Mouse (Mus musculus) hindbrain, embryonic 13.5 days (tissue): ENCODE data around the gene Tceanc2. TPM values are rescaled to one million over a fixed set of nuclear protein-coding genes. Genes with fewer than 3 reads are reported as not detected.

Experiments used
- ATAC-seq: fragments of 200-750 bp; cut with Nextera tagmentation; 2 replicates; pipeline ENCODE4 v1.8.0; 2017; ENCODE audit warnings: moderate TSS enrichment; ENCODE audit not compliant: low FRiP score
- H3K27ac ChIP-seq: fragments of 300-500 bp; sonication (generic); 2 replicates; pipeline ENCODE4 v1.5.1; 2015; ENCODE audit warnings: inconsistent platforms, mild to moderate bottlenecking, moderate library complexity
- H3K27me3 ChIP-seq: fragments of 300-500 bp; sonication (generic); 2 replicates; pipeline ENCODE4 v1.6.1; 2015; ENCODE audit warnings: mild to moderate bottlenecking, inconsistent platforms
- H3K36me3 ChIP-seq: fragments of 300-500 bp; sonication (generic); 2 replicates; pipeline ENCODE4 v1.6.1; 2015; ENCODE audit warnings: mild to moderate bottlenecking, inconsistent platforms
- H3K4me1 ChIP-seq: fragments of 300-500 bp; sonication (generic); replicated peaks from 2 replicates; pipeline ENCODE4 v1.6.1; 2015; ENCODE audit warnings: inconsistent platforms
- H3K4me2 ChIP-seq: fragments of 300-500 bp; sonication (generic); 2 replicates; pipeline ENCODE4 v1.6.1; 2015; ENCODE audit warnings: inconsistent platforms, mild to moderate bottlenecking, moderate library complexity
- H3K4me3 ChIP-seq: fragments of 300-500 bp; sonication (generic); 2 replicates; pipeline ENCODE4 v1.5.1; 2015; ENCODE audit warnings: mild to moderate bottlenecking, inconsistent platforms
- H3K9ac ChIP-seq: fragments of 300-500 bp; sonication (generic); 2 replicates; pipeline ENCODE4 v1.6.1; 2015; ENCODE audit warnings: mild to moderate bottlenecking, inconsistent platforms
- H3K9me3 ChIP-seq: fragments of 300-500 bp; sonication (generic); 2 replicates; pipeline ENCODE4 v1.6.1; 2016; ENCODE audit warnings: inconsistent platforms
- WGBS: fragments of 180-500 bp; shearing (Covaris S2); methylation state at CpG from one replicate; pipeline ENCODE4 v1.1.7; 2015; 5-methylcytosine and 5-hydroxymethylcytosine counted together
- polyA plus RNA-seq: library from polyadenylated mRNA; unstranded; fragments of >200 nt; fragmentation: Nextera tagmentation; extraction: Ambion mirVana; gene quantifications from 2 replicates; pipeline ENCODE4 v1.2.1, GENCODE M21; 2015

The Tceanc2 gene
- polyA plus RNA-seq, 1 experiment from 2014 or later = 26.1 TPM

DNA sequence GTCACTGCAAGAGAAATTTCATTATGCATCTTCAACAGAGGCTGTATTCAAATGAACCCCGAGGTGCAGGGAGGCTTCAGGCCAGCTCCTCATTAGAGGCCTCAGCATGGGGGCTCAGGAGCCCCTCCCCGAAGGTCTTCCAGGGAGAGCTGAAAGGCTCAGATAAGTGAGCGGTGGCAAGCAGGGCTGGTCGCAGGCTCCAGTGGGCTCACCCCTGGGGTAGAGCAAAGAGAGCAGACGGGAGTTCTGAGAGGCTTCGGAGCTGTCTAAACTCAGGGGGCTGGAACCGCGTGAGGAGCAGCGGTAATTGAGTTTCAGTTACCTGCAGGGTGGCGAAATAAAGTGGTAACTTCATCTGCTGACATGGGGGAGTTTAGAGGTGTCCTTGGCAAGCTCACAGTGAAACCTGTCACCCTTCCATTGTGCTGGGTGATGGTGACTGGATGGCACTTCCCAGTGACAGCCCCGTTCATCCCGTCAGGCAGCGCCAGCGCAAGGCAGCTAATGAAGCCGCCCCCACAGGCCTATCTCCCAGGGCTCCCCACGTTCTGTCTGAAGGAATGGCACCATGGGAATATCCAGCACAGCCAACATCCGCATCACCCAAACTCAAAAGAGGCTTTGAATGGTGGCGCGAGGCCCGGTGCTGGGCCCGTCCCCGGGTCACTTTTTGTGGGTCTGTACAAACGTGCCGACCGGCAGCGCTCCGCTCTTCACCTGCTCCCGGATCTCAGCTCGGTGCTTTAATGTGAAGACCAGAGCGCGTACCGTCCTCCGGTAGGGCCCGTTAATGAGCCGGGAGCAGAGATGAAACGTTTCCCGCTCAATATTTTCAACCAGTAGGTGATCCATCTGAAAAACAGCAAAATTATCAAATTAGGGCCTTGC lies 39.7 kb downstream of the Tceanc2 start:
- 25% methylated on average over 37 of the region's 37 CpGs for WGBS
- peak overlapping the region; percentile 84 for H3K27ac ChIP-seq
- peak overlapping the region; percentile 1; the same call in 1 of the 2 replicates for H3K9ac ChIP-seq
- peaks cover 53% of the 10 kb centered on the region for H3K4me1 ChIP-seq
- no peaks in the 10 kb centered on the region for H3K36me3 ChIP-seq
- H3K27me3 ChIP-seq = no peaks in the 10 kb centered on the region
- H3K9me3 ChIP-seq = no peaks in the 10 kb centered on the region
- no peak overlapping the region for H3K4me3 ChIP-seq
- ATAC-seq = peak; percentile 34; the same call in 1 of the 2 replicates
- no peak overlapping the region for H3K4me2 ChIP-seq

DNA sequence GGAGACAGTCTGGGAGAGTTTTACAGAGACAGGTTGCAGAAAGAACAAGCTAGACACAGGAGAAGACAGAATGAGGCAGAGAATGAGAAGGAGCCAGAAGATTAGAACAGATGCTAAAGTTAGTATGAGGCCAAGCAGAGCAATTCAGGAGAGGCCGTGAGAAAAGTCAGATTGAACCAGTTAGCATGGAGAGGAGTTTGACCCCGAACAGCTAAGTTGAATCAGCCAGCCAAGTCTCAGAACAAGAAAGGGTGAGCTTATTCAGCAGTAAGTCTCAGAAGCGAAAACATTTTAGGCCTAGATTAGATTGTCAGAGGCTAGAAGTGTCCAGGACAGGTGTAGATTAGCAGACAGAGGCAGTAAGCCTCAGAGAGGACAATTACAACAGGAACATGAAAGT lies 42.4 kb downstream of the Tceanc2 start:
- Histone ChIP-seq H3K27me3 (no peaks in the 10 kb centered on the region), H3K4me1 (peaks cover 49% of the 10 kb centered on the region), H3K4me3 (no peak overlapping the region), H3K9me3 (no peaks in the 10 kb centered on the region), H3K27ac (no peak overlapping the region), H3K9ac (no peak overlapping the region), H3K4me2 (no peak overlapping the region), H3K36me3 (no peaks in the 10 kb centered on the region)
- WGBS = 70% methylated on average over 3 of the region's 3 CpGs
- ATAC-seq = no peak

DNA sequence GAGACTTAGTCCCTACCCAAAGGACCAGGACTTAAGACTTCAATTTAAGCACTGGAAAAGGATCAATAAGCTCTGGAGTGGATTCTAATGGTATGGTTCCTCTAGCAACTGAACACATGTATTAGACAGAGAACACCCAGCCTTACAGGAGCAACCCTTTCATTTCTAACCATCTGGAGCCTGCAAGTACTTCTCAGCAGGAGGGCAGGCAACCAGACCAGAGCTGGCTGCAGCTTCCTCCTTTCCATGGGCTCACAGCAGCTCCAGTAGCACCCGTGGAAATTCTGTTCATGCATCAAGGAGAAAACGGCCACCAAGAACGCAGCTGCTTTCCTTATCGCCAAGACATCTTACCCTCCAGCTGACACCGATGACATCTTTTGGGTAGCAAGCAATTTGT lies 43.3 kb downstream of the Tceanc2 start:
- no peak overlapping the region for H3K4me3 ChIP-seq
- H3K9me3 ChIP-seq = no peaks in the 10 kb centered on the region
- no peak overlapping the region for H3K4me2 ChIP-seq
- ATAC-seq = no peak
- H3K27me3 ChIP-seq = no peaks in the 10 kb centered on the region
- H3K36me3 ChIP-seq = no peaks in the 10 kb centered on the region
- H3K9ac ChIP-seq = no peak overlapping the region
- peaks cover 52% of the 10 kb centered on the region for H3K4me1 ChIP-seq
- no peak overlapping the region for H3K27ac ChIP-seq
- WGBS = 71% methylated on average over 5 of the region's 5 CpGs

DNA sequence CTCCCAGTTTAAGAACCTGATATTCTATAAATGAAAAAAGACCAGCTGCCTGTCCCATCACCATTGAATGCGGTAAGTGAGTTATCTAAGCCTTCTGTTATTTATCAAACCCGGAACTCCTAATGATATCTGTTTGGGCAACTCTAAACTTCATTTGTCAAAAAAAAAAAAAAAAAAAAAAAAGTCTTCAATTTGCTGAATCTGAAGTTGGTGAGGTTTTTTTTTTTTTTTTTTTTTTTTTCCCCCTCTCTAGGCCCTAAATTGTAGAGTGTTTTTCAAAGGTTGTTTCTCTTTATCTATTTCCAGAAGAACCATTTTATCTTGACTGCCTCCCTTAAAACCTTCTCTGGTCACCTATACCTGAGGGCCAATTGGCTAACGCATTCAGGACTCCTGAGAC lies 44.0 kb downstream of the Tceanc2 start:
- H3K9me3 ChIP-seq = no peaks in the 10 kb centered on the region
- no peak for ATAC-seq
- peaks cover 50% of the 10 kb centered on the region for H3K4me1 ChIP-seq
- H3K27ac ChIP-seq = no peak overlapping the region
- H3K4me3 ChIP-seq = no peak overlapping the region
- no peaks in the 10 kb centered on the region for H3K27me3 ChIP-seq
- H3K4me2 ChIP-seq = no peak overlapping the region
- 91% methylated on average over 3 of the region's 3 CpGs for WGBS
- H3K36me3 ChIP-seq = no peaks in the 10 kb centered on the region
- no peak overlapping the region for H3K9ac ChIP-seq

DNA sequence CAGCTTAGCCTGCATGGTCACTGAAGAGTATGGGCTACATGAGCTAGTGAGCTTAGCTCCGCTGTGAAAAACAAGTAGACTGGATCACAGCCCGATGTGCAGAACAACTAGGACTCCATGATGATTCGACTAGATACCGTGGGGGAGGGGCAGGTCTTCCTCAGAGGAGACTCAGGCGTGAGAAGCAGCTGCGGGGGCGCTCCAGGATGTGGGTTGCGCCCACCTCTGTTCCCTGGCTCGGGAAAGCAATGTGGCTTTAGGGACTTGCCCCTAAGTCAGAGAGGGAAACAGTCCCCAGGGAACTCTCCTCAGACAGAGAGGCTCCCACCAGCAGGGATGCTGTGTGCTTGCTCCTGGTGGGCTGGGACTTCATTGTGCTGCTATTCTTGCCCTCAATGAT lies 48.4 kb downstream of the Tceanc2 start:
- Histone ChIP-seq H3K9ac (no peak overlapping the region), H3K36me3 (no peaks in the 10 kb centered on the region), H3K27ac (no peak overlapping the region), H3K27me3 (peaks cover 9% of the 10 kb centered on the region; the same call in 1 of the 2 replicates), H3K4me2 (no peak overlapping the region), H3K4me3 (no peak overlapping the region), H3K4me1 (peaks cover 46% of the 10 kb centered on the region), H3K9me3 (no peaks in the 10 kb centered on the region)
- 19% methylated on average over 9 of the region's 9 CpGs for WGBS
- ATAC-seq = no peak

DNA sequence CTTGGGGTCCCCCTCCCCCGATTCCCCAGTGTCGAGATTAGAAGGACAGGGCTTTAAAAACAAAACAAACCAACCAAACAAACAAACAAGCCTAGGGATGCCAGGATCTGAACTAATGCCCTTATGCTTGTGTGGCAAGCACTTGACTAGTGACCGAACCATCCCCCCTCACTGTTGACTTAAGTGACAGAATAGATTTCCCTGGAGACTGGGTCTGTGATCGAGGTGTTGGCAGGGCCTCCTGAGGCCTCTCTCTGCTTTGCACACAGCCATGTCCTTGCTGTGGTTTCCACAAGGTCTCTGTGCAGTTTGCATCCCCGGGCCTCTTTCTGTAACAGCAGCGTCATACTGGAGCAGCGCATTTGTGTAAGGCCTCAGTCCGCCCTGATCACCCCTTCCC lies 49.5 kb downstream of the Tceanc2 start:
- H3K4me1 ChIP-seq = peaks cover 41% of the 10 kb centered on the region
- no peak for ATAC-seq

DNA sequence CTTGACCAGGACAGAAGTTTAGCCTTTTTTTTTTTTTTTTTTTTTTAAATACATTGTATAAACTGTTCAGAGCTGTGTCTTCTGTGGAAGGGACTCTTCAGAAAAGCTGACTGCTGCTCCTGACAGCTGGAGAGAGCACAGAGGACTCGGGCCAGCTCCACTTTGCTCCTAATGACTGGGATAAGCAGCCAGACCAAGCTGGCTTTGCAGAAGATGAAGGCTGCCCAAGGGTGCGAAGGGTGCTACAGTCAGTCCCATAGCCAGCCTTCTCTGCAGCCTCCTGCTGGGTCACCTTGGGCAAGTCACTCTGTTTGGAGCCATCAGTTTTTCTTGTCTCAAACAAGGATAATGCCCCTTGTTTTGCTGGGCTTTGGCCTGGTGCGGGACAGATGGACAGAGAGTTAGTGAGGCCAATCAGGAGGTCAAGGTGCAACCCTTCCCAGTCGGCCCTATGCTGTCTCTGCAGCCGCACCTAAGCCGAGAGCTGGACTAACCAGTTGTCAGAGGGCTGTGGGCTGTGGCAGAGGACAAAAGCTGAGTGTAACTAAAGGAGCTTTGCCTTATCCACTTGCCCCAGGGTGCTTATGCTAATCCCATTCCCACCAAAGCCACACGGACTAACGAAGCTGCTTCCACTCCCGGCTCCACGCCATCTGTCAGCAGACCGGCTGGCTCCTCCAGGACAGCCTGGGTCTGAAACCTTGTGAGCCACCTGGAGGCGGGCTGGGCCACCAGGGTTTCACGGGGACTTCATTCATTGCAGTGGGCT lies 50.8 kb downstream of the Tceanc2 start:
- H3K36me3 ChIP-seq = no peaks in the 10 kb centered on the region
- WGBS = 16% methylated on average over 13 of the region's 13 CpGs
- no peaks in the 10 kb centered on the region for H3K9me3 ChIP-seq
- H3K27ac ChIP-seq = peak overlapping the region; percentile 45; the same call in 1 of the 2 replicates
- H3K4me1 ChIP-seq = peaks cover 41% of the 10 kb centered on the region
- no peak overlapping the region for H3K9ac ChIP-seq
- H3K27me3 ChIP-seq = peaks cover 9% of the 10 kb centered on the region; the same call in 1 of the 2 replicates
- H3K4me3 ChIP-seq = no peak overlapping the region
- ATAC-seq = peak; percentile 44; the same call in 1 of the 2 replicates
- H3K4me2 ChIP-seq = no peak overlapping the region

More for the DNA sequence above, 49.5 kb downstream of the Tceanc2 start:
- no peak overlapping the region for H3K4me3 ChIP-seq
- no peak overlapping the region for H3K9ac ChIP-seq
- H3K36me3 ChIP-seq = no peaks in the 10 kb centered on the region
- WGBS = 71% methylated on average over 8 of the region's 8 CpGs
- peaks cover 9% of the 10 kb centered on the region; the same call in 1 of the 2 replicates for H3K27me3 ChIP-seq
- no peak overlapping the region for H3K4me2 ChIP-seq
- no peaks in the 10 kb centered on the region for H3K9me3 ChIP-seq
- no peak overlapping the region for H3K27ac ChIP-seq

DNA sequence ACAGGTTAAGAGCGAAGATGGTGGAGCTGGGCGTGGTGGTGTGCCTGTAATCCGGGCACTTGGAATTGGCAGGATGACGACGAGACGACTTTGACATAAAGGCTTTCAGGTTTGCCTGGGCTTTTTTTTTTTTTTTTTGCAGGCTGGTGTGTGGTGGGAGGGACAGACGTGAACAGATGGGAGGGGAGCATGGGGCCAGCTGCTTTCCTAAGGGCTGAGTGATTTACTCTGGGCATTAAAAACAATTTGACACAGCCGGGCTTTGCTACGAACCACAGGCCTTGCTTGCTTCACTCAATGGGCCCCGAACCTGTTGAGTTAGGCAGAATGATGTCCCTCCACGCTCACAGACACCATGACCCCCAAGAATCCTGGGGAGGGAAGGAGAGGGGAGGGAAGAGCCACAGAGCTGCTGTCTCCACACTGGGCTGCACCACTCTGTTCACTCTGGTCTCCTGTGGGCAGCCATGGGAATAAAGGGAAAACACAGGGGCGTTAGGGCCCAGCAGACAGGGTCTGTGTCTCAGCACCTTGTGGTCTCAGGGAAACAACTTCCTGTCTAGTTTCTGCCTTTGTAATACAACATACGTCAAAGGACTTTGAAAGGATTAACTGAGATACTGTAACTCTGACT lies 51.9 kb downstream of the Tceanc2 start:
- Histone ChIP-seq H3K9ac (no peak overlapping the region), H3K9me3 (no peaks in the 10 kb centered on the region), H3K27me3 (peaks cover 9% of the 10 kb centered on the region; the same call in 1 of the 2 replicates), H3K36me3 (no peaks in the 10 kb centered on the region), H3K4me2 (no peak overlapping the region), H3K4me1 (peaks cover 41% of the 10 kb centered on the region), H3K4me3 (no peak overlapping the region), H3K27ac (no peak overlapping the region)
- 0 out of 2 replicates have a peak, but pooled peaks have one; percentile 26 for ATAC-seq
- WGBS = 33% methylated on average over 13 of the region's 13 CpGs

DNA sequence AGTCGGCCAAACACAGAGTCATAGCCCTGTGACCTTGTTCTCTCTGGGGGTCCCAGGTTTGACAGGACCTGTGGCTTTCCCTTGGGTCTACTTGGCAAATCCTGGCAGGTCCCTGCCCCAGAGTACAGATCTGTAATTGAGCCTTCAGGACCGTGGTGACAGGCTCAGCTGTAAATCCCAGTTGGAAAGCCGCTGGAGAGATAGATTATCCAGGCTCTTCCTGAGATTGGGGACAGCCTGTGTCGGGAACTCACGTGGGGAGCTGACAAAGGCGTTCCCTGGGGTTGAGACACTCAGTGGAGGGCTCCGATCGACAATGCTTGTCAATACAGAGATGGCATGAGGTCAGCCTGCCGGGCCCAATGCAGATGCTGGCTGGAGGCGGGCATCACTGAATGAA lies 52.5 kb downstream of the Tceanc2 start:
- Histone ChIP-seq H3K27ac (no peak overlapping the region), H3K9me3 (no peaks in the 10 kb centered on the region)
- 36% methylated on average over 10 of the region's 10 CpGs for WGBS

DNA sequence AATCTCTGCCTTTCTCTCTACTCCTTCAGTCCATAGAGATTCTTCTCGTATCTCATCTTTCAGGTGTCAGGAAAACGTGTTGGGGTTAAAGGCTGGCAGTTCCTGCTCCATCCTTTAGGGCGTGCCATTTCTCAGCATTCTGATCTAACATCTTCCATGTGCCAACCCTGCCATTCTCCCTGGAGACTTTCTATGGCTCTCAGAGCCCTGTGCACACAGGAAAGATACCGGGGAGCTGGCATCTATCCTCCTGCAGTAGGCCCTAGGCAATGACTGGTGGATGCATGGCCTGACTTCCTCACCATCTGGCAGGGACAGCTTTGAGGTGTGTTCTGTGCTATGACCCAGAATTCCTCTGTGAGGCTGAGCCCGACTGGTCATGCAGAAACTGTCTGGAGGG lies 53.8 kb downstream of the Tceanc2 start:
- H3K9me3 ChIP-seq = no peaks in the 10 kb centered on the region
- 60% methylated on average over 5 of the region's 5 CpGs for WGBS
- H3K4me1 ChIP-seq = peaks cover 42% of the 10 kb centered on the region
- H3K4me2 ChIP-seq = no peak overlapping the region
- peaks cover 9% of the 10 kb centered on the region; the same call in 1 of the 2 replicates for H3K27me3 ChIP-seq
- no peak for ATAC-seq
- H3K36me3 ChIP-seq = no peaks in the 10 kb centered on the region
- H3K27ac ChIP-seq = no peak overlapping the region
- H3K4me3 ChIP-seq = no peak overlapping the region
- H3K9ac ChIP-seq = no peak overlapping the region

More for the DNA sequence above, 52.5 kb downstream of the Tceanc2 start:
- Histone ChIP-seq H3K4me1 (peaks cover 46% of the 10 kb centered on the region), H3K9ac (0 out of 2 replicates have a peak overlapping the region, but pooled peaks have one; percentile 8), H3K36me3 (no peaks in the 10 kb centered on the region), H3K27me3 (peaks cover 9% of the 10 kb centered on the region; the same call in 1 of the 2 replicates), H3K4me3 (no peak overlapping the region), H3K4me2 (no peak overlapping the region)
- ATAC-seq = no peak

DNA sequence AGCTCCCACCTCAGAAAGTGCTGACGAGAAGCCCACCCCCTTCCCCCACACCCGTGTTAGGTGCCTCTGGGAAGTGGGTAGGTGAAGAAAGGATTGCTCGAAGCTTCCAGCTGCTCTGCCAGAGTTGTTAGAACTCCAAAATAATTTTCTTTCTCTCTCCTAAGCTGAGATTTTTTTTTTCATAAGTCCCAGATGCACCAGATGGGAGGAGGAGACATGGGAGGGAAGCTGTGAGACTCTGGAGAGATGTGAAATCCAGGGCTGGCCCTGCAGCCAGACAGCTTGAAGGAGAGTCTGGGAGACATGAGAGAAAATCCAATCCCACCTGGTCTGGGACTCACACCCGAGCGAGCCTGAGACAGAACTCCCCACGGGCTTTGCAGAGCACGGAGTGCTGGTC lies 54.5 kb downstream of the Tceanc2 start:
- ATAC-seq = no peak
- H3K27ac ChIP-seq = no peak overlapping the region
- H3K27me3 ChIP-seq = peaks cover 9% of the 10 kb centered on the region; the same call in 1 of the 2 replicates
- peaks cover 37% of the 10 kb centered on the region for H3K4me1 ChIP-seq
- no peaks in the 10 kb centered on the region for H3K9me3 ChIP-seq
- 74% methylated on average over 7 of the region's 7 CpGs for WGBS
- H3K9ac ChIP-seq = no peak overlapping the region
- no peak overlapping the region for H3K4me2 ChIP-seq
- no peak overlapping the region for H3K4me3 ChIP-seq
- H3K36me3 ChIP-seq = no peaks in the 10 kb centered on the region
